Mouse (Mus musculus) right cerebral cortex, postnatal 14 days (tissue): Measurements from ENCODE around the gene Rph3a.

Source experiments
- DNase-seq: peaks from one replicate; pipeline ENCODE4 v3.0.0; 2022

The Rph3a gene

DNA sequence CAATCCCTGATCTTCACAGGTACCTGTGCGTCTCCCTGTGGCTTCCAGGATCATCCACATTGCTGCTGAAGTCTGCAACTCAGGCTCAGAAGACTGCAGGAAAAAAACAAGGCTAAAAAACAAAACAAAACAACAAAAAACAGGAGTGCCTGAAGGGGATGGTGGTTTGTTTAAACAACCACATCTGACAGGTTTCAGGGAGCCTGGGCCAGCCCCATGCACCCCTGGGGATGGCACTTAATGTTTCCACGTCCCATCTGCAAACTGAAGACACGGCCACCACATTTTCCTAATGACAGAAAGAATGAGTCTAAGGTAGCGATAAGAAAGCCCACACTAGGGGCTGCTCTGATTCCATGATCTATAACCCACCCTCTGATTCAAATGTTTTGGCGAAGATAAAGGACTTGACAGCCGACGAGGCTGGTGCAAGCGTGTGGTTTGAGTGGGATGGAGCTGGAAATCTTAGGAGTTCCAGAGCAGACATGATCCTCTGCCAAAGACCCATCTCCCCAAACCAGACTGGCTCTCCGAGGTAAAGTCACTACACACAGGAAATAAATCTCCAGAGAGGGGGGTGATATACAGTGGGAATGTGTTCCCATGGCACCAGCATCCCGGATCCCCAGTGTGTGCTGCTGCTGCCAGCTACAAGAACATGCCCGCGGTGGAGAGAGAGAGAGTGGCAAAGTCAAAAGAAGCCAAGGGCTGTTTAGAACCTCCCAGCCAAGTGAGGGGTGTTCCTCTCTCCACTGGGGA is at the start of gene Rph3a:
TSS of gene Rph3a (minus strand) at position 282 of the 759 bp plus-strand sequence.
- DNase-seq: no peak

DNA sequence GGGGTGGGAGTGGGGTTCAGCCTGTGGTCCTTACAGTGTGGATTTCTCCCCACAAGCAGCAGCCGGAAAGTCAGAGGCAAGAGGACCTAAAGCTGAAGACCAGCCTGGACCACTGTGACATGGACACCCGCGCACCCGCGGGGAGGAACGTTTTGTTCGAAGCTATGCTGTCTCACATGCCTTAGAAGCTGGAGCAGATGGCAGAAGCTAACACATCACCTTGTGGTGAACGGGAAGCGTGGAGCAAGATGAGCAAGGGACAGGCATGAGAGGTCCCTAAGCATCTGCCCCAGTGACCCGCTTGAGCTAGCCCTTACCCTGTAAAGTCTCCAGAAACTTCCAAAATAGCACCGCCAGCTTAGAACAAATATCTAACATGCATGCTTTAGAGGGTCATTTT is 48.4 kb upstream of the Rph3a start:
- no peak for DNase-seq

DNA sequence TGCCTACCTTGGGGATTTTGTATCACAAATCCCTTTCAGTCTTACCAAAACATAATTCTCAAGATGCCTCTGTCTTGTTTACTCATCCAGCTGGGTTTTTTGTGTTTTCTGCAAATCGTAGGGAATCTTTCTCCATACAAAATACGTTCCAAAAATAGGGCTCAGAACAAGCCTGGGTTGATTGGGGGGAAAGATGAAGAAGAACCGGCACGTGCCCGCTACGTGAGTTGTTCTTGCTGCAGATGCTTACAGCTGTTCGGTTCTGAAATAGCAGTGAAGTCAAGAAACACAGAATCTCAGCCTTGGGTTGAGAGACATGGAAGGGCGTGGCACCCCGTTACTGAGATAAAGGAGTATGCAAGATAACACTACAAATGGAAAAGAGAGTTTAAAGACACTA is 44.0 kb upstream of the Rph3a start:
- DNase-seq: no peak

DNA sequence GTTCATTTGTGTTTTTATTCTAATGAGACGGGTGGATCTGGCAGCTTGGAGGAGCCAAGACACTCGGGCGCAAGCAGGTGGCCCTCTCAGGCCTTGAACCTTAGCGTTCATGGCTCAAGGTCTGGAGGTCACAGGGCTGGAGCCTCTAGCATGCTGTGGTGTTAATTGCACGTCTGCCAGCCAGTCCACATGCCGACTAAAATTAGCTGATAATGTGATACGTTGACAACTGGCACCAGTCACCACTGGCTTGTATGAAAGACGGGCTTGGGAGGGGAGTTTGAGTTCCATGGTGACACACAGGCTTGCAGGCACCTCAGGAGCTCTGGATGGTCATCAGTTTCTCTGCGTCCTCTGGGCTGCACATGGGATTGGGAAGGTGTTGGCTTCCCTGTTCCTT is 31.9 kb upstream of the Rph3a start:
- no peak for DNase-seq

DNA sequence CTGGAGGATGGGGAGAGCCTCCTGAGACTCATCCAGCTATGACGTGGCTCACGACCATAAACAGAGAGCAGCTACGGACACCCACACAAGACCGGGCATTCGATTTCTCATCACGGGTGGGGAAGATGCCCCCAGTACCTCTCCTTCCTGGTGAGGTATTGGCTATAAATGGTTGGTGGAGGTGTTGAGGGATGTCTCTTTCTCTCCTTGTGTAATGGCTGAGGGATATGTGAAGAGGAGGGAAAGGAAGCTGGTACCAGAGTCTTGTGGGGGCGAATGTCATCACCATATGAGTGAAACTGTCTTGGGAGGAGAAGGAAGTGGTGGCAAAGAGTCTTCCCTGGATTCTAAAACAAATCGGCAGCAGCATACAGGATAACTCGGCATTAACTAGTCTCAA is 29.6 kb upstream of the Rph3a start:
- no peak for DNase-seq

DNA sequence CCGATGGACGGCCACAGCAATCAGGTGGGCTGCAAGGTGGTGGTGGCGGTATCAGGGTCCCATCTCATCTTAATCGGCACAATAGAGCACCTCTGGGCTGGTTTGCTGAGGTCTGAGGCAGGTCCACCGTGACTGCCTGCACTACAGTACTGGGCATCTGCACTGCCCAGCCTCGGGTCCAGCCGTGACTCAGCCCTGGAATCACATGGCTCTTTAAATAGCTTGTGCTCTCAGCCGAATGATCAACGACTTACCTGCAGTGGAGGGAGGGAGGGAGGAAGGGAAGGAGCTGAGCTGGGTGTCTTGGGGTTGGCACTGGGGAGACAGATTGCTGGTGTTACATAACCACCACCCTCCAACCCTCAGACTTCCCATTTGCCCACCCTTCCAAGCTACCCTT is 20.3 kb upstream of the Rph3a start:
- DNase-seq: no peak

DNA sequence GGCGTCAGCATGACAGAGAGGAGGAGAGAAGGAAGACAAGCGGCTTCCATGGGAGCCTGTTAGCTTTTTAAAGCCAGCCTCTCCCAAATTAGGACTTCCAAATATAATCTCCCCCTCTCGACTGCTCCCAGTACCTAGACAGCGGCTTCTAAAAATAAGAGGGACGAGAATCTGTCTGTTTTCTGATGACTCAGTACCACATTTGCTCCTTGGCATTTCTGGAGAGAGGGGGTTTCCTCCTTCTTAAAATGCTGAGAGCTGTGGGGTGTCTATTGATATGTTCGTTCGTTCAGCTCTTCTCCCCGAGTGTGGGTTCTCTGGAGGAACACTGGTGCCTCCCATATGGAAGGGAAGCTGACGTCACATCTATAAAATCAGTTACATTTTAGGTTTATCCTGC is 9.6 kb upstream of the Rph3a start:
- DNase-seq: no peak

DNA sequence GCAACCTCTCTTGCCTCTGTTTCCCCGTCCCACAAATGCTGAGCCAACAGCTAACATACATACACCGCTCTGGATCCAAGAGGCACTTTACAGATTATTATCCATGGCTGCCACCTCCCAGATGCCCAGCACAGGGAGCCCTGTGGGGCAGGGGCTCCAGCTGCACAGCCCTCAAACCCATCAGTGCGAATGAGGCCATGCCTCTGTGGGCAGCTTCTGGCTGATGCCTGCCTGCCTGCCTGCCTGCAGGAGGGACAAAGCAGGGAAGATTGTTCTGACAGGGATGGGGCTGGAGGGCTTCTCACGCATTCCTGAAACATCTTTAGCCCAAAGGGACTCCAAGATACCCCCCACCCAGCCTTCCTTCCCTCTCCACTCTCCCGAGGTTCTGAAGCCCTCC is 7.8 kb upstream of the Rph3a start:
- DNase-seq: no peak

DNA sequence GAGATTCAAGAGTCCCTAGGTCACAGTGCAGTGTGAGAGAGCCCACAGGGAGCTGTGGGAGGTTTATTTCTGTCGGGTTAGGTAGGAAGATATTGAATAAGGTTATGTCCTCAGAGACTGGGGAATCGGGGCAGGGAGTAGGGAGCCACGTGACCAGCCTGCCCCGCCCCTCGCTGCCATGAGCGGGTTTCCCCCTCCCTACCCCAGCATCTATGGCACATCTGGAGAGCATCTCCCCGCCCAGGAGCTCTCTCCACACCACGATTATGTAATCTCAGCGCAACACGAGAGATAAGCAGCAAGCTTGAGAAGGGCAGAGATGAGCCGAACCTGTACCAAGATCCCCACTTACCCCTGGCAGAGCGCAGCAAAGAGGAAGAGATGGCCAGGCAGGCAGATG is 6.5 kb upstream of the Rph3a start:
- peak; percentile 45 for DNase-seq

DNA sequence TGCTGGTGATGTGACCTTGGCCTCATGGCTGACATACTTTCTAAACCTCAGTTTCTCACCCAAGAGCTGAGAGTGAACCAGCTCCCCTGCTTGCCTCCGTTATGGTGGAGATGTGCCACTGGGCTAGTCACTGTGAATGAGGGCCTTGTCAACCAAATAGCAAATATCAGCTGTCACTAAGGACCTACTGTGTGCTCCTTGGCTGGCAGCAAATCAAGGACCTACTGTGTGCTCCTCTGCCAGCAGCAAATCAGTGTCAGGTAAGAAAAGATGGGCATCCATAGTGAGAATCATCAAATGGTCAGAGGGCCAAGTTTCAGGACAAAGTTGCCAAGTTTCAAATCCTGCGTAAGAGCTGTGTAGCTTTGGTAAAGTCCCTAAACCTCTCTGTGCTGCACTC is 4.6 kb upstream of the Rph3a start:
- no peak for DNase-seq

DNA sequence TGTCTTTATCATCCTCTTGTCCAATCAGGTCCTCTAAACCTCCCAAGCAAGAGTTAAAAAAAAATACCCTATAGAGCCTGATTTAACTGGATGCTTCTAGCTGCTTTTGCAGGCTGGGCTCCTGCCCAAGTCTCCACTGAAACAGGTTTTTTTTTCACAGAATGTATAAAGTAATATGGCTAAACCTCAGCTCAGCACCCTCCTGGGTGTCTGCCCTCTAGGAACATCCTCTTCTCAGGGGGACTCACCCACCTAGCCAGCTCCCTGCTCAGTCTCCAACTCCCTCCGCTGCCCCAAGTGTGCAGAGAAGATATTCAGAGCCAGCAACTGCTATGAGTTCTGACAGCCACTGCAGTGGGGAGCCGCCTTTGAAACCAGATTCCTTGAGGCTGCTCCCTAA is 2.1 kb upstream of the Rph3a start:
- no peak for DNase-seq

DNA sequence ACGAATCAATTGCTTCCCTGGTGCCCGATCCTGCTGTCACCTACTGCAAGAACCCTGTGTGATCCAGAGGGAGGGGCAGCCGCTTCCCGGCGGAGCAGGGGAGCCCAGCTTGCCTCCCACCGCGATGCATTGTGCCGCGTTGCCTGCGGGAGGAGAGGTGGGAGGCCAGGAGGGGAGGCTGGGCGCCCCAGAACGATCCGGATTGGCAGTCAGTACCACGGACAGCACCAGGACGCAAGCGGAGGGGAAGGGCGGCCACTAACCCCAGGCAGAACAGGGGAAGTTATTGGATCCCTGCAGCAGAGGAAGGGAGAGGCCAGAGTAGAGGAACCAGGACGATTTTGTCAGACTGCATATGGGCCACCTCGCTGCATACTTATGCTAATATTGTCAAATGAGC is 486 bp downstream of the Rph3a start:
- peak; percentile 70 for DNase-seq

DNA sequence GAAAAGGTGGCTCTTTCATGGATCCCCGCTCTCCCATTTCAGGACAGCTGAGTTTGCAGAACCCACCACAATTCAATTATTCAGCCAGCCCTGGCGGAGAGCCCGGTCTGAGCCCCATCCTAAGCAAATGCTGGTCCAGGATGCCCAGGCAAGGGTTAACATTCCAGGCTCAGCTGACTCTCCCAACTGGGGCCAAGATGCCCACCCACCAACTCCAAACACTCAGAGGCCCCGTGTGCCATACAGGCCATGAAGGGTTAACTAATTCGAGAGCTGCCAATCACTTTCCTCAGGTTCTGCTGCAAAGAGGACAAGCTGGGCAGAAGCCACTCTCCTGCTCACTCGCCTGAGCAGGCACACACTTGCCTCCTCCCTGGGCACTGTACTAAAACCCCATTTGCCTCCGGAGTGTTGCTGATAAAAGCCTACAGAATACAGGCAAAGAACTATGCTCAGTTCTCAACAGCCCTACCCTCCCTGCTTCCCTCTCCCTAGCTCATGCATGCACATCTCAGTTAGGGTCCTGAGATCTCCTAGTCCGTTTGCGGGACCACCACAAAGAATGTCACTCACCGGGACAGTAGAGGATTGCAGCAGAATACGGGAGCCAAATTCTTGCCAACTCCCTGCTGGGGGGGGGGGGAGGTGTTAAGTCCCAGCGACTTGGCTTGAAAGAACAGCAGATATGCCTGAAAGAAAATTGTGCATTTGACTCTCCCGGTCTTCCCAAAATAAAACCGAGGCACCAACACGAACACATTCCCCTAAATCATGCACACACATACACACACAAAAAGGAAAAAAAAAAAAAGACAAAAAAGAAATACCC is 1.3 kb downstream of the Rph3a start:
- peak; percentile 51 for DNase-seq

DNA sequence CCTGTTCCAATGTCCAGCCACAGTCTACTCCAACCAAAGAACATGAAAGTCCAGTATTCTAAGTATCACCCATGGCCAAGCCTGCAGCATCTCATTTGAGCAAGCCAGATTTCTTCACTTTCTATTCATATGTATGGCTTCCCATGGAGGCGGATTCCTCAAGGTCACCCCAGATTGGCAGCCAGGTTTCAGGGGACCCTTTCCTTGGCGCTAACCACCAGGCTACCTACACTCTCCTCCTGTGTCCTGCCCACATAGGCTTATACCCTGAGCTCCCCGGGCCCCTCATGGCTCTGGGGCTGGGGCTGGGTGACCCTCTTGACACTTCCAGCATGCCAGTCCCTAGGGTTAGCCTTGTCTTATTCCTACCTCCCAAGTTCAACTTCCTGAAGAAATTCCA is 2.3 kb downstream of the Rph3a start:
- DNase-seq: no peak

DNA sequence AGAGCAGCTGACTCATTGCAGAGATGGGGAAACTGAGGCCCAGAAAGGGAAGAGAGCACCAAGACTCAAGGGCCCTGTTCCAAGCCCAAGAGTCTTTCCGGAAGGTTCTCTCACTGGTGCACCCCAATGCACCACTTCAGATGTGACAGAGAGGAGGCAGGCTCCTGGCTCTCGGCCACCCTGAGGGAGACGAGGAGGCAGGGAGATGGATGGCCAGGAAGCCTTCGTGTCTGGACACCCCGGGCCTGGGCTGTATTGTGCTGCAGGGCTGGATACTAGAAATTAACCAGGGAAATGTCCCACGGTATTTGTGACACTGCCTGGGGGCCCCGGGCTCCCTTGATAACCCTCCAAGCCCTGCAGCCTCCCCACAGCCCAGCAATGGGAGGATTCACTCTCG is 2.8 kb downstream of the Rph3a start:
- DNase-seq: peak; percentile 54

DNA sequence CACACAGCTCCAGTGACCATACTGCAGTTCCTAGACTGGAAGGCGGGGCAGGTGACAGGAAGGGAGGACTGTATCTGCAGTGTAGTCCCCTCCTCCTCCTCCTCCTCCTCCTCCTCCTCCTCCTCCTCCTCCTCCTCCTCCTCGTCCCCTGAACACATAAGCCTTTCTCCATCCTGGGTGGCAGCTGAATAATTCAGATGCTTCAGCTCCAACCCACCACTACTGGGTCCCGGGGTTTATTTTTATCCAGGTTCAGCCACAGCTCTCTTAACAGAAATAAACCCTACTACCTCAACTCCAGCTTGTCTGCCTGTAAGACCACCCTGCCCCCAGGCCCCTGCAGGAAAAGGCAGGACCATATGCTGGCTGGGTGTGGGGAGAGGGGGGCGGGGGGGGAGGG is 3.7 kb downstream of the Rph3a start:
- no peak for DNase-seq

DNA sequence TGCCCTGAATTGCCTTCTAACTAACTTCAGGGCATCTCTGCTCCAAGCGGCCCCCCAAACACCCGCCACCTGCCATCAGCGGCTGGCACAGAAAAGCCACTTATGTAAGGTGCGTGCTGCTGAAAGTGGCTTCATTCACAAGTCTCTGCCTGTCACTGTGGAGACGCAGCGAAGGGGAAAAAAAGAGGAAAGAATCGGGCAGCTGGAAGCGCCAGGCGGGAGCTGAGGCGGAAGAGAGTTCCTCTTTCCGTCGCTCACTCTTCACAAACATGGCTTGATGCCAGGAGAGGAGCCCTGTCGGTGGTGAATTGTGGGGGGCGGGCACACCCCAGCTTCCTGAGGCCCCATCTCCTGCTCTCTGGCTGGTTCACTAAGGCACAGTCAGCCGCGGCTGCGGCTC is 6.1 kb downstream of the Rph3a start:
- peak; percentile 55 for DNase-seq

DNA sequence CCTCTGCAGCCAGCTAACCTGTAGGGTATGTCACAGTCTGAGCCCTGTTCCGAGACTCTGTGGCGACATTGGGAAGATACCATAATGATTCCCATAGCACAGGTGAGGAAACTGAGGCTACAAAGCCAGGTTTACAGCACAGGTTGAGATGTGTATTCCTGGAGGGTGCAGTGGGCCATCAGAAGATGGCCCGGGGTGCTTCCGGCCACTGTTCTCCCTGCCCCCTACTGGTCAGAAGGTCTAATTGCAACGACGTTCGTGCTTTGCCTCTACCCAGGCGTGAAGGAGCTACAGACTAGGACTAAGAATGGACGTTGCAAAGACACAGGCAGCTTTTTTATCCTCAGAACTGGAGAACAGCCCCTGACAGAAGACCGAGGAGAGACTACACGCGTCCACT is 10.3 kb downstream of the Rph3a start:
- no peak for DNase-seq

DNA sequence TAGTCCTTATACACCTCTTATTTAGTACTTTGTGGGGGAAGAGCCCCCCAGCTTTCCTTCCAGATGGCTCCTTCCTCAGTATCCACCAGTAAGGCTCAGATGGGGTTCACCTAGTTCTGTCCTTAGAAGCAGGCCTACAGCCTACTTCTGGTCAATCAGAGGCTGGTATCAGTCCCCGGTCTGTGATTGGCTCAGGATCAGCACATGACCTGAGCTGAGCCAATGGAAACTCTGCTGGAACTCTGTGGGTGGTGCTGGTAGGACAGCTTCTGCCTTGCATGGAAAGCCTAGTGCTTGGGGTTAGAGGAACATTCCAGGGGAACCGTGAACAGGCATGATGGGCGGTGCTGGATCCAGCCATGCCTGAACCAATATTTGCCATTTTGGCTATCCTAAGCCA is 21.5 kb downstream of the Rph3a start:
- no peak for DNase-seq

DNA sequence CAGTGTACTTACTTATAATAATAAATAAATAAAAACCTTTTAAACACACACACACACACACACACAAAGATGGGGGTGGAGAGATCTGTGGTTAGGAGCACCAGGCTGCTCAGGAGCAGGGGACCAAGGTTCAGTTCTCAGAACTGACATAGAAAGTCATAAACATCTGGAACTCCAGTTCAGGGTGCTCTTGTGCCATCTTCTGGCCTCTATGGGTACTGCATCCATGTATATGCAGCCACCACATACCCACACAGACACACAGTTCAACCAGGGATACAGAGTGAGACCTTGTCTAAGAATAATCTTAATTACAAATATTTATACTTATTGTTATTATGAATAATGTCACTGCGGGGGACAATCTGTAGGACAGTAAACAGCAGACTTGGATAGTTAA is 26.9 kb downstream of the Rph3a start:
- DNase-seq: no peak

DNA sequence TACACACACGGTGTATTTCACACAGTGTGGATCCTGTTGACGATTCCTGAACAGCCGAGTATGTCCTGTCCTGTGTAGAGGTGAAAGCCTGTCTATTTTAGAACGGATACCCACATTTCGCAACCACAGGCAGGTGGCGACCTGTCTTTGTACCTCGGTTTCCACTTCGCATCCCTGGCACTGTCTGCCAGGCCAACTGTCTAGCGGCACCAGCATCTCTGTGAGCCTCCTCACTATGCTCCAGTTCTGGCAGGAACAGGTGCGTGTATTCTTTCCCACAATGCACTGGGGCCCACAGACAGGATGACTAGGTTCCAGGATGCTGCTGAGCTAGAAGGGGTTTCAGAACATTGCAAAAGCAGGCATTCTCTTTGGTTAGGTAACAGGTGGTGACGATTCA is 28.7 kb downstream of the Rph3a start:
- no peak for DNase-seq

DNA sequence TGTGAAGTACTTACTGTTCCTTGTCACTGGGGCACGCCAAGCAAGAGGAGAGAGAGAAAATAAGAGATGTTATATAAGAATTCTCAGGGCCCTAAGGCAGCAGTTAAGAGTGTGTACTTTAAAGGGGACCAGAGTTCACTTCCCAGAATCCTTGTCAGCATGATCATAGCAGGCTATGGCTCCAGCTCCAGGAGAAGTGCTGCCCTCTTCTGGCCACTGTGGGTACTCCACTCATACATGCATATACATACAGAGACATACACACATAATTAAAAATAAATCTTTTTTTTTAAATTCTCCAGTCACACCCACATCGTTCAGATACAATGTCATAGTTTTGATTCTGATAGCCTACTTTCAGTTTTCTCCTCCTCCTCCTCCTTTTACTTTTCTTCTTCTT is 29.8 kb downstream of the Rph3a start:
- no peak for DNase-seq

DNA sequence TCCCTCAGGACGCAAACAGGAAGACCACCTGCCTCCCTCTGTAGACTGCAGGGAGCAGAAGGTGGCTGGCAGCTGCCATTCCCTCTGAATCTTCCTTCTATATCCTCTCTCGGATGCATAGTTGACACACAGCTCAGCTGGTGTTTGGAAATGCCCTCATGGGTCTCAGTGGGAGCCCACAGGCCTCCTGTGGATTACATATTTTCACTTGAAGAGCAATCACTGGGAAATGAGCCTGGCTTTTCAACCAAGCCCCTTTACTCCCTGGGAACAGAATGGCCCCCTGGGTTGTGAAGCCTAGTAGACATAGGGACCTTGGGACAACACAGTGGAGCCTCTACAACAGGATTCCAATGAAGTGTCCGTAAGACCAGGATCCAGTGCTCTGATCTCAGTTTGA is 33.8 kb downstream of the Rph3a start:
- no peak for DNase-seq

DNA sequence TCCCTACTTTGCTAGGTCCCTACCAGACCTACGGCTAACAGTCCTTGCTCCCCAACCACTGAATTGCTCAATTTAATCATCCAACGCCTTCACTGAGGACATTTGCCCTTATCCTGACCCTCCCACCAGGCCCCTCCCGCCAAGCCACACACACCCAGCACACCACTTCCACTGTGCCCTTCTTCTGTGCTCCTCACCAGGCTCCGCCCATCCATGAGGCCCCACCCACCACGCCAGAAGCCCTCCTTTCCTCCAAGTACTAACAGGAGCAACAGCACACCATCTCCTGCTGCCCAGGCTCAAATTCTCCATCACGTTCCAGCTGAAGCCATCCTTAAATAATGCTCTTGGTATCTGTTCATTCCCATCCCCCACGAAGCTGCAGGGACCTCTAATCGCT is 35.4 kb downstream of the Rph3a start:
- no peak for DNase-seq

DNA sequence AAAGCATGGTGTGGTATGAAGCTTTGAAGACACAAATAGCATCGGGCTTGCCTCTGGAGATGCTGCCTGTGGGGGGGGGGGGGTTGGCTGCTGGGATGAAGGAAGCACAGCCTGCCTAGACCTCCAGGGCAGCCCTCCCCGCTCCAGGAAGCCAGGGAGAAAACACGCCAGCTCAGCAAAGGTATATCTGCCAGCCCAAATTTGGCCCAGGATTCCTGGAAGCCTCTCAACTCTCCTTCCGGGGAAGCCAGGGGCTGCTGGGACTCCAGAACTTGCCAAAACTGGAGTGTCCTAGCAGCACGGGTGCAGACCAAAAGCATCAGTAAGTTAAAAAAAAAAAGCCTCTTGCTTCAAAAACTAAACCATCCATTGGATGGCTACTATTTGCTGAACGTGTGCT is 37.6 kb downstream of the Rph3a start:
- no peak for DNase-seq
